Mouse (Mus musculus): Measurements from ENCODE around the gene Anxa2.

DNA sequence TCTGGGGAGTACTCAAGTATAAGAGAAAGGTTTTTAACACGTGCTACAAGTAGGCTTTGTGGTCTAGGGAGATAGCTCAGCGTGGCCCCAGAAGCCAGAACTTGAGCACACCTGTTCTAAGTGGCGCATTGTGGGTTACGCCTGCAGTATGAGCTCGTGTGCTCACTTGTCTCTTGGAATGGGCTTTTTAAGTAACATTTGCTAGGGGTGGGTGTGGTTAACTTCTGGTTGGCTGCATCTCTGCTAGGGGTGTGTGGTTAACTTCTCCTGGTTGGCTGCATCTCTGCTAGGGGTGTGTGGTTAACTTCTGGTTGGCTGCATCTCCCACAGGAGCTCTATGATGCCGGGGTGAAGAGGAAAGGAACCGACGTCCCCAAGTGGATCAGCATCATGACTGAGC, 32.7 kb downstream of the Anxa2 start:
- TF ChIP-seq CTCF (IDR thresholded peaks at IDR 0.05; ENCODE audit: low read depth) (no peak), EP300 (IDR thresholded peaks at IDR 0.05; ENCODE audit: low read depth) (no peak)

All from heart, postnatal 0 days (tissue).